Mouse (Mus musculus) MEL (cell line): ENCODE data around the gene Hoxa9. TPM values are rescaled to one million over a fixed set of nuclear protein-coding genes. Genes with fewer than 3 reads are reported as not detected.

Experiments used
- DNase-seq: peaks from one replicate; pipeline ENCODE4 v3.0.0; 2011; ENCODE audit warnings: low read depth, low spot score
- H3K27ac ChIP-seq: 2 replicates; pipeline ENCODE4 v1.5.1; 2012; ENCODE audit warnings: low read depth, mild to moderate bottlenecking, control low read depth, low read length, moderate library complexity; ENCODE audit not compliant: control insufficient read depth
- H3K27me3 ChIP-seq, 2 experiments: fragments of 150-350 bp in 1 of 2; sonication (generic) in 1 of 2; 2 replicates each; pipeline ENCODE4 v1.6.1; 2012; ENCODE audit warnings: low read length in 2 of 2, mild to moderate bottlenecking in 2 of 2, improper control_type of control experiment in 1 of 2, moderate library complexity in 1 of 2; ENCODE audit not compliant: insufficient read depth in 2 of 2, control insufficient read depth in 1 of 2
- H3K36me3 ChIP-seq, 2 experiments: 2 replicates each; pipeline ENCODE4 v1.6.1; 2012 to 2014; ENCODE audit warnings: low read length in 2 of 2, improper control_type of control experiment in 1 of 2, inconsistent platforms in 1 of 2, mild to moderate bottlenecking in 1 of 2; ENCODE audit not compliant: insufficient read depth in 2 of 2, control insufficient read depth in 1 of 2
- H3K4me1 ChIP-seq, 2 experiments: fragments of 150-350 bp in 1 of 2; sonication (generic) in 1 of 2; 2 replicates each; pipeline ENCODE4 v1.6.1; 2012; ENCODE audit warnings: low read length in 2 of 2, improper control_type of control experiment in 1 of 2, mild to moderate bottlenecking in 1 of 2; ENCODE audit not compliant: insufficient read depth in 2 of 2, control insufficient read depth in 1 of 2
- H3K4me3 ChIP-seq, 2 experiments: fragments of 150-350 bp in 1 of 2; sonication (generic) in 1 of 2; 2 replicates each; pipeline ENCODE4 v1.5.1; 2012; ENCODE audit warnings: low read depth in 2 of 2, low read length in 2 of 2, mild to moderate bottlenecking in 2 of 2, moderate library complexity in 2 of 2, control low read depth in 1 of 2, improper control_type of control experiment in 1 of 2; ENCODE audit not compliant: control insufficient read depth in 1 of 2, insufficient read depth in 1 of 2
- H3K79me2 ChIP-seq: 2 replicates; pipeline ENCODE4 v1.6.1; 2012; ENCODE audit warnings: mild to moderate bottlenecking, low read length, moderate library complexity; ENCODE audit not compliant: control insufficient read depth, poor library complexity, insufficient read depth
- H3K9ac ChIP-seq: 2 replicates; pipeline ENCODE4 v1.6.1; 2012; ENCODE audit warnings: low read depth, mild to moderate bottlenecking, control low read depth, low read length, moderate library complexity; ENCODE audit not compliant: control insufficient read depth, poor library complexity, severe bottlenecking
- H3K9me3 ChIP-seq: fragments of 150-350 bp; sonication (generic); replicated peaks from 2 replicates; pipeline ENCODE4 v1.6.1; 2012; ENCODE audit warnings: mild to moderate bottlenecking, low read length, improper control_type of control experiment, moderate library complexity; ENCODE audit not compliant: insufficient read depth
- CTCF ChIP-seq, 3 experiments: IDR thresholded peaks in 2 of 3; conservative IDR thresholded peaks in 1 of 3; 2 replicates each; pipeline ENCODE4 v1.5.1; 2011 to 2012; ENCODE audit warnings: low read length in 3 of 3, low read depth in 2 of 3, mild to moderate bottlenecking in 2 of 3, improper control_type of control experiment in 1 of 3, inconsistent platforms in 1 of 3, mixed read lengths in 1 of 3, moderate library complexity in 1 of 3; ENCODE audit not compliant: control insufficient read depth in 1 of 3, insufficient read depth in 1 of 3, poor library complexity in 1 of 3, severe bottlenecking in 1 of 3
- E2F4 ChIP-seq: IDR thresholded peaks from 2 replicates; pipeline ENCODE4 v1.6.1; 2011; ENCODE audit warnings: low read depth, low read length, improper control_type of control experiment, borderline replicate concordance
- EP300 ChIP-seq, 2 experiments: IDR thresholded peaks; 2 replicates each; pipeline ENCODE4 v1.6.1; 2011; ENCODE audit warnings: improper control_type of control experiment in 2 of 2, low read length in 2 of 2, low read depth in 1 of 2, mild to moderate bottlenecking in 1 of 2
- ETS1 ChIP-seq: IDR thresholded peaks from 2 replicates; pipeline ENCODE4 v1.6.1; 2012; ENCODE audit warnings: low read depth, mild to moderate bottlenecking, inconsistent platforms, low read length, improper control_type of control experiment, moderate library complexity
- GABPA ChIP-seq: IDR thresholded peaks from 2 replicates; pipeline ENCODE4 v1.6.1; 2012; ENCODE audit warnings: low read depth, mild to moderate bottlenecking, inconsistent platforms, low read length, improper control_type of control experiment, moderate library complexity
- GATA1 ChIP-seq: IDR thresholded peaks from 2 replicates; pipeline ENCODE4 v1.6.1; 2011; ENCODE audit warnings: low read depth, low read length, improper control_type of control experiment
- HCFC1 ChIP-seq: IDR thresholded peaks from 2 replicates; pipeline ENCODE4 v1.6.1; 2012; ENCODE audit warnings: low read depth, mild to moderate bottlenecking, inconsistent platforms, low read length, improper control_type of control experiment, moderate library complexity
- KAT2A ChIP-seq: conservative IDR thresholded peaks from 2 replicates; pipeline ENCODE4 v1.6.1; 2012; ENCODE audit warnings: low read depth, low read length, improper control_type of control experiment, inconsistent platforms
- MAZ ChIP-seq: IDR thresholded peaks from 2 replicates; pipeline ENCODE4 v1.6.1; 2012; ENCODE audit warnings: low read depth, mild to moderate bottlenecking, inconsistent platforms, low read length, improper control_type of control experiment
- MYC ChIP-seq: IDR thresholded peaks from 2 replicates; pipeline ENCODE4 v1.6.1; 2011; ENCODE audit warnings: low read depth, mild to moderate bottlenecking, low read length, improper control_type of control experiment, moderate library complexity
- NELFE ChIP-seq: IDR thresholded peaks from 2 replicates; pipeline ENCODE4 v1.6.1; 2011; ENCODE audit warnings: low read depth, low read length, improper control_type of control experiment
- POLR2A ChIP-seq, 2 experiments: IDR thresholded peaks; 2 replicates each; pipeline ENCODE4 v1.6.1; 2011 to 2012; ENCODE audit warnings: low read length in 2 of 2, mild to moderate bottlenecking in 2 of 2, control low read depth in 1 of 2, improper control_type of control experiment in 1 of 2, low read depth in 1 of 2, moderate library complexity in 1 of 2; ENCODE audit not compliant: control insufficient read depth in 1 of 2, insufficient read depth in 1 of 2, poor library complexity in 1 of 2
- POLR2AphosphoS5 ChIP-seq: IDR thresholded peaks from 2 replicates; pipeline ENCODE4 v1.6.1; 2012; ENCODE audit warnings: low read depth, borderline replicate concordance, mild to moderate bottlenecking, inconsistent platforms, low read length, moderate library complexity, mixed read lengths
- TAL1 ChIP-seq: IDR thresholded peaks from 2 replicates; pipeline ENCODE4 v1.6.1; 2012; ENCODE audit warnings: mild to moderate bottlenecking, inconsistent platforms, low read length, moderate library complexity, mixed read lengths
- USF1 ChIP-seq: IDR thresholded peaks from 2 replicates; pipeline ENCODE4 v1.6.1; 2014; ENCODE audit warnings: low read depth, mild to moderate bottlenecking, inconsistent platforms, low read length, improper control_type of control experiment, moderate library complexity
- ZKSCAN1 ChIP-seq: IDR thresholded peaks from 2 replicates; pipeline ENCODE4 v1.6.1; 2012; ENCODE audit warnings: low read depth, mild to moderate bottlenecking, inconsistent platforms, low read length, improper control_type of control experiment, moderate library complexity
- ZMIZ1 ChIP-seq: IDR thresholded peaks from 2 replicates; pipeline ENCODE4 v1.6.1; 2012; ENCODE audit warnings: low read depth, mild to moderate bottlenecking, inconsistent platforms, low read length, improper control_type of control experiment, moderate library complexity
- ZNF384 ChIP-seq: IDR thresholded peaks from 2 replicates; pipeline ENCODE4 v1.6.1; 2012; ENCODE audit warnings: low read depth, mild to moderate bottlenecking, inconsistent platforms, low read length, improper control_type of control experiment
- polyA plus RNA-seq, 2 experiments: library from polyadenylated mRNA; stranded (reverse) in 1 of 2; unstranded in 1 of 2; fragments of >175 nt in 1 of 2; fragments of >200 nt in 1 of 2; gene quantifications; 2 replicates each; pipeline versions ENCODE4 v1.2.1 to v1.2.4; 2012; ENCODE audit warnings: low replicate concordance in 2 of 2, low read depth in 1 of 2; ENCODE audit not compliant: insufficient read length in 2 of 2, insufficient read depth in 1 of 2, missing spikeins in 1 of 2
- total RNA-seq: library from RNA; depleted of rRNA; stranded (reverse); fragments of 300-350 nt; gene quantifications from 2 replicates; pipeline ENCODE4 v1.2.3, GENCODE M21; 2012

Gene Hoxa9
- total and polyA plus RNA-seq, 3 experiments: not detected

- H3K27me3 ChIP-seq: no peaks in the 10 kb centered on the region
- no peaks in the 10 kb centered on the region for H3K36me3 ChIP-seq
- no peak overlapping the region for H3K4me3 ChIP-seq
- no peaks in the 10 kb centered on the region for H3K79me2 ChIP-seq
- H3K4me1 ChIP-seq: no peaks in the 10 kb centered on the region
- no peak for DNase-seq
- no peak for TF ChIP-seq POLR2A (IDR thresholded peaks at IDR 0.05; ENCODE audit: control insufficient read depth in 1 of 2, insufficient read depth in 1 of 2, low read depth in 1 of 2, low read length in 2 of 2, poor library complexity in 1 of 2)
- no peak for TF ChIP-seq NELFE
- TF ChIP-seq ZKSCAN1: no peak
- TF ChIP-seq E2F4: no peak
- no peak for TF ChIP-seq MYC
- no peak for TF ChIP-seq GATA1
- TF ChIP-seq USF1: no peak
- TF ChIP-seq GABPA: no peak
- TF ChIP-seq MAZ: no peak
- no peak for TF ChIP-seq ZMIZ1
- no peak for TF ChIP-seq ZNF384
- TF ChIP-seq ETS1: no peak
- TF ChIP-seq CTCF (IDR thresholded peaks at IDR 0.05 in 2 of 3, conservative IDR thresholded peaks at IDR 0.05 in 1 of 3; ENCODE audit: control insufficient read depth in 1 of 3, insufficient read depth in 1 of 3, low read depth in 2 of 3, low read length in 3 of 3, poor library complexity in 1 of 3, severe bottlenecking in 1 of 3): no peak
- TF ChIP-seq EP300 (IDR thresholded peaks at IDR 0.05; ENCODE audit: low read depth in 1 of 2, low read length in 2 of 2): no peak
- no peak overlapping the region for H3K27ac ChIP-seq
- H3K9ac ChIP-seq: no peak overlapping the region
- H3K9me3 ChIP-seq: no peaks in the 10 kb centered on the region
Measured at GRCm38 (mm10) chr6:52237346-52238154, 6.7 kb upstream of the Hoxa9 start.

- H3K27me3 ChIP-seq: no peaks in the 10 kb centered on the region
- no peaks in the 10 kb centered on the region for H3K4me1 ChIP-seq
Measured at GRCm38 (mm10) chr6:52236806-52237205, 5.9 kb upstream of the Hoxa9 start.

More at GRCm38 (mm10) chr6:52236806-52237205, 5.9 kb upstream of the Hoxa9 start:
- Histone ChIP-seq H3K27ac (no peak overlapping the region), H3K79me2 (no peaks in the 10 kb centered on the region), H3K4me3 (no peak overlapping the region), H3K9ac (no peak overlapping the region), H3K9me3 (no peaks in the 10 kb centered on the region), H3K36me3 (no peaks in the 10 kb centered on the region)
- TF ChIP-seq HCFC1 (no peak), TAL1 (no peak), POLR2AphosphoS5 (no peak), EP300 (IDR thresholded peaks at IDR 0.05; ENCODE audit: low read depth in 1 of 2, low read length in 2 of 2) (no peak), KAT2A (no peak)
- DNase-seq: no peak
